Mouse (Mus musculus) spleen, adult 12 weeks (tissue): ENCODE results near the gene Bmp4.

ENCODE experiments used
- DNase-seq: peaks from one replicate; pipeline ENCODE4 v3.0.0; 2022; ENCODE audit warnings: low spot score

The Bmp4 gene

DNA sequence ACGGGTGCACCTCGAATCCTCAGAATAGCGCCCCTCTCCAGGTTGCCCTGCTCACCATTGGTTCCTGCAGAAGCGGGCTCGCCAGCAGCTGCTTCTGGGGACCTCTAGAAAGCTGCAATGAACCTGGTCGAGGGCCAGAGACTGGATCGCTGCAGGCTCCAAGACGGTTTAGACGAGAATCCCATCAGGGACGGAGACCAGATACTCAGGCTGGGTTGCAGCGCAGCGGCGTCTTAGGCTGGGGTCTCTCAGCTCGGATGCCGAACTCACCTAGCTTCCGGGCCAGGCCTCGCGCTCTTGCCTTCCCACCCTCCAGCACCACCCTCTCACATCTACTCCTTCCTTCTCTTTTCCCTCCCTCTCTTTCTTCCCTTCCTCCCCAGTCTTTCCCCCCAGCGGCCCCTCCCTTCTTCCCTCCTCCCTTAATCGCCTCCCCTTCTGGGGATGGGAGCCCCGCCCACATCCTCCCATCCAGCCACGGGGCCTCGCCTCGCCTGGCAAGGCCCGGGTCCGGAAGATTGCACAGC lies at the start of gene Bmp4:
Gene Bmp4 (minus strand): TSS at position 421 of the 527 bp plus-strand sequence.
- no peak for DNase-seq

DNA sequence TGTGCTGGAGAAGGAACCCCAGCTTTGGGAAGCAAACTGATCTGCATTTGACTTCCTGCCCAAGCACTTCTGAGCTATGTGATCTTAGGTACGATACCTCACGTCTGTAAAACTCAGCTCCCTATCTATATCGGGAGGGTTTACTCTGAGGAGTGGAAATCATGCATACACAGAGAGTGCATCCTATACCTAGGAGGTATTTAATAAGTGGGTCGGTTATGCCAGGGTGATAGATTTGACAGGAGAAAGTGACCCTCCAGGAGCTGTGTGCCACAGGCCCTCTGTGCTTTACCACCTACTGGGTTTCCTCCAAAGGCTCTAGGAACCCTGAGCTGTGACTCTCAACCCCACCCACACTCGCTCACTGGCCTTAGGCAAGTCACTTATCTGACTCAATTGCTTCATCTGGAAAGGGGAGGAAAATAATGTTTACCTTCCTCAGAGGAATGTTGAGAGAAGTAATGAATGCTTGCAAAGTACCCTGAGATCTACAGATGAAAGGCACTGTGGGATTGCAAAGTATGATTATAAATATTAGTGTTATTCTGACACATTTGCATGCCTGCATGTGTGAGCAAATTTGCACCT lies 49.1 kb upstream of the Bmp4 start:
- no peak for DNase-seq

DNA sequence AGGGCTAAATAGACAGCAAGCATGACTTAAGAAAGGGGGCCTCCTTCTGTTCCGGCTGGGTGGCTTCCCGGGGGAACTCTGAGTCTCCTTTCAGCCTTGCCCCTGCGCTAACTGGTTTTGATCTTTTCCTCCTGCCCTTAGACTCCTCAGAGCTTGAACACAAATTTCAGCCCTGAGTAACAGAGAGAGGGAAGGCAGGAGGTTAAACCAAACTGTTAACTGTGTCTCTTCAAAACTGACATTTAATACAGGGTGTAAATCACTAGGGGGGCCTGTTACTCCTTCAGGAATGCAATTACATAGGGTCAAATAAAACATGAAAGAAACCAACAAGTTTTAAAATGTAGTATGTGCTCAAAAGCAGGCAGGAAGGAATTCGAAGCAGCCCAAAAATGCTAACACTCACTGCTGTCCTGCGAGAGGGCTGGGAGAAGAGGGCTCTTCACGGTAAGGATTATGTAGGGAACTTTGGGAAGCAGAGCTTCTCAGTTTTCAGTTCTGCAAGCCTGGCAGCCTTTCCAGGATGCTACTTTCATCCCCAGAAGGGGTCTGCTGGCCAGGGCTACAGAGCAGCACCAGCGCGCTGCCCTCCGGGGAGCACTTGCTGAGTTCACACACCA lies 46.1 kb upstream of the Bmp4 start:
- no peak for DNase-seq

DNA sequence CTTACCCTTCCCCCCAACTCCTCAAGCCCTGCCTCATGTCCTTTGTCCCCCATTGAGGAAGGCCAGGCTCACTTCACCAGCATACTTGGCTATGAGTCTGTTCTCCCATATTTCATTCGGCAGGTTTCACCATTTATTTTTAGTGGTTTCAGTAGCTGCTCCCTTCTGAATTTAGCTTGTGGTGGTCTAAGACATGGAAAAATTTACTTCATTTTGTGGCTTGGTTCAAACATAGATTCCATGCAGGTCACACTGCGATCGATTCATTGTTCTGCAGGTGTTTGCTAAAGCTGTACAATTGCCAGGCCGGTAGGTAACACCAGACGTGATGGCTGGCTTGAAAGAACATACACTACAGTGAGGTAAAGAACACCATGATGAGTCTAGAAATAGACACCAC lies 39.8 kb upstream of the Bmp4 start:
- no peak for DNase-seq

DNA sequence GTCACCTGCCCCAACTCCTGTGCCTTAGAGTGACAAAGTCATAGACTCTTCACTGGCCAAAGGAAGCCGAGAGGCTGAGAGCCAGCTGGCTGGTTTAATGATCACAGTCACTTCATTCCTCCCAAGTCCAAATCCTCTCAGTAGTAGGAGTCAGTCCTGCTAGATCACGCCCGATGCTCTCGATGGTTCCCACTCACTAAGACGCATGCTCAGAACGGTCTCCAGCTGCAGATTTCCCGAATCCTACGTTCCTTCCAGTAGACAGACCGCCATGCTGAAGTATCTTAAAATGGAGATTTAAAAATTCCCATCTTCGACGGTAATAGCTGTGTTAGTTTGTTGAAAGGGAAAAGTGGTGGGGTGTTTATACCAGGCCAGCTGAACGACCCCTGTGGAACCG lies 36.8 kb upstream of the Bmp4 start:
- no peak for DNase-seq

DNA sequence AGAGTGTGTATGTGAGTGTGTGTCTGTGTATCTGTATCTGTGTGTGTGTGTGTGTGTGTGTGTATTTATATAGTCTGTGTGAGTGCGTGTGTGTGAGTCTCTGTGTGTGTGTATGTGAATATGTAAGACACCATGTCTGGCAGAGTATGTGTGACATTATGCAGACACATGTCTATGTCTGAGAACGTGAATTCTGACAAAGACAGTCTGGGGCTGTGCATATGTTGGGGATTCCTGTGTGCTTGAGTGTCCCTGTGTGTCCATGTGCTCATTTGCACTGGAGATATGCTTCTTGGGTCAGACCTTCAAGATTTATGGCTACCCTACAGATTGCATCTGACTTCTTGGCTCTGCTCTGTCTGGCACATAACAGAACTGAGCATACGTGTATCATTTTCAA lies 31.4 kb upstream of the Bmp4 start:
- no peak for DNase-seq

DNA sequence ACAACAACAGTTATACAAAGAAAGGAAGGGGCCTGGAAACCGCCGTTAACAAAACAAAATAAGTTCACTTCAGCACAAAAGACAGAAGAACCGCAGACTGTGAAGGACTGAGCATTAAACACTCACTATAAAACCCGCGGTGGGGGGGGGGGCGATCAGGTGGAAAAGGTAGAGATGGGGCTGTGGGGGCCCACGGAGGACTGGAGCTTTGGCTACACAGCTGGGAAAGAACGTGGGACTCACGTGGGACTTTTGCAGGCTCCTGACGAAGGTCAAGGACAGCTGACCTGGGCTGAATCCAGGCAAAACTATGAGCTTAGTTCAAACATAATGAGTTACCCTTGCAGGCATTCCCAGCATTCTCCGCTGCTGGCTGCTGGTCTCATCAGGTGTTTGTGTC lies 28.8 kb upstream of the Bmp4 start:
- no peak for DNase-seq

DNA sequence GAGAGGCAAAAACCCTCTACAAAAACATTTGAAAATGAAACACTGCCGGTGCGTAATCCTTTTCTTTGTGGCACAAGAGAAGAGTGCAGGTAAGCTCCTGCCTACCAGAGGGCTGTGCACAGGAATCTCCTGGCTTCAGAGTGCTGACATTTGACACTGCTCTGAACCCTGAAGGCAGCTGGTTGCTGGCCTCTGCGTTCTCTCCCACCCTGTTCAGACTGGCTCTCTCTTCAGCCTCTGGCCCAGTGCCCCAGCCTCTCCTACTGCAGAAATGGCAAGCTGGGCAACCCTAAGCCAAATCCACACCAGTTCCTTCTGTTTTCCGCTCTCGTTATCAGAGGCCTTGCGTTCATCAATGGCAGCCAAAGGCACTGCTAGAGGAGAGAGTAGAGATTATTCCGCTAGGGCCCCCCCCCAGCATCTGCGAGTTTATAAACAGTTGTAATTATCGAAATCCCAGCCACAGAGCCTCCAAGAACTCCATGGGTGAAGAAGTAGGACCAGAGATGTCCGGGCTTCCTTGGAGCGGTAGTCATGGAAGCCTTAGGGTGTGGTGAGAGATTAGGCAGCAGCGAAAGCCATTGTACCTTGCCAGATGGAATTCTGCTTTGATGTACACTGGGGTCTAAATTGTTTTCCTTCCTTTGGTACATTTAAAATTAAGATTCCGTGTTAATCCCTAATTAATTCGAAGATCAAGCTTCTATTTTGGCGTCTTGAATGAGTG lies 28.1 kb upstream of the Bmp4 start:
- DNase-seq = no peak

DNA sequence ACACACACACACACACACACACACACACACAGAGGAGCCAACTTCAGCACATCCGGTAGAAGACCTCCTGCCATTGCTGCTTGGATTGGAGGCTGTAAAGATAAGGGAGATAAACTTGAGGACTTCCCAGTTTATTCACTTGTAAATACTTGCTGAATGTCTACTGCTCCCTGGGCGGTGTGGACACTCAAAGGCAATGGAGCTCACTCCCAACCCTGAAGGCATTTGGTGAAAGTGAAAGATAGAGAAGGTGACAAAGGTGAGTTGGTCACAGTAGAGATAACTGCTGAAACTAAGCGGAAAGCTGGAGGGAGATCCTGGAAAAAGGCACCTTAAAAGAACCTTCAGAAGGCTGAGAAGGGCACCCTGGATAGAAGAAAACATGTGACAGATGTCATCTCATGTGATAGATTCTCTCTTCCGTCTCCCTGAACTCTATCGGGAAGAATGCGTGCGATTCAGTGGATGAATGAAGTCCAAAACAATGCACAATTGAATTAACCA lies 22.1 kb upstream of the Bmp4 start:
- DNase-seq = no peak

DNA sequence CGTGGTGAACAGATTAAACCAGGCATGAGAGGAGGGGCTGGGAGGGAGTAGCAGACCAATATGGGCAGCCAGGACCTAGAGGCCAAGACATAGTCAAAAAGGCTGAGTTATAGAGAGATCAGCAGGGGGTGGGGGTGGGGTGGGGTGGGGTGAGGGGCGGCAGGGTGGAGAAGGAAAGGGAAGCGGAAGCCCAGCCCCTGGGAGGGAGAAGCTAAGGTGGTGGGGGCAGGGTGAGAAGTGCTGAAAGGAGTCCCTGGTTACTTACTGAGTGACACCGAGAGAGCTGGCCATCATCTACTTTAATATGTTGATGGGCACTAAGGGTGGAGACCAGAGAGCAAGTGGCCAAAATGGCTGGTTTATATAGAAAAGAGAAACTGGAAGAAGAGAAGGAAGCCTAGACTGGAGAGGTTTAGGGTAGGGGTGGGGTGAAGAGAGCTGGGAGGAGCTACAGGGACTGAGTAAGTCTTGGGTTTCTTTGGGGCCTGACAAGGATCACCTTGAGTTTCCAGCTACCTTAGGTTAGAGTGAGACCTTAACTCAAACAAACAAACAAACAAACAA lies 20.2 kb upstream of the Bmp4 start:
- no peak for DNase-seq

DNA sequence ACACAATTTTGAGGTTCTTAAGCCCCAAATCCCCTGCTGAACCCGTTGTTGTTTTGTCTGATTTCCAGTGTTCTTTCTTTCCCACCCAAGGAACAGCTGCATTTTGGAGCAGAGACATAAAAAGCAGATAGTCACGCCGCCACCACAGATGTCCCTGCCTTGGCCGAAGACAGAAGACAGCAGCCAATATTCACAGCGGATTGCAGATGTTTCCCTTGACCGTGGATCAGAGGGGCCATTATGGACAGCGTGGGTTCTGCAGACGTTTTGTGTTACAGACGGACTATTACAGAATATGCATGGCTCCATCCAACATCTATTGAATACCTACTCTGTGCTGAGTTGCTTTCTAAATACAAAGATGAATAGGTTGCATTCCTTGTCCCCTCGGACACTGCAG lies 18.5 kb upstream of the Bmp4 start:
- no peak for DNase-seq

DNA sequence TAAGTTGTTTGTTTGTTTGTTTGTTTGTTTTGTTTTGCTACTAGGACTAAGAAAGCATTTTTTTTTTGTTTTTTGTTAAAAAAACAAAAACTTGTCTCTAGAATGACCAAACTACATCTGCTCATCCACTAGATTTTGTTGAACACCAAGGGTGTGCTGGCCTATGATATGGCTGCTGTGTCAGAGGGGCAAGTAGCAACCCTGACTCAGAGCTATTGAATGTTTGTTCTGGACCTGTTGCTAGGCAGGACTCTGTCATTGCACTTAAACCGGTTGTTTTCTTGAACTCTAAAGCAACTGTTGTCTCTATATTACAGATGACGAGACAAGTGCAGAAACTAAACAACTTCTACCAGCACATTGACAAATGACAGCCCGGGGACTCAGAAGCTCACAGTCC lies 17.9 kb upstream of the Bmp4 start:
- no peak for DNase-seq

DNA sequence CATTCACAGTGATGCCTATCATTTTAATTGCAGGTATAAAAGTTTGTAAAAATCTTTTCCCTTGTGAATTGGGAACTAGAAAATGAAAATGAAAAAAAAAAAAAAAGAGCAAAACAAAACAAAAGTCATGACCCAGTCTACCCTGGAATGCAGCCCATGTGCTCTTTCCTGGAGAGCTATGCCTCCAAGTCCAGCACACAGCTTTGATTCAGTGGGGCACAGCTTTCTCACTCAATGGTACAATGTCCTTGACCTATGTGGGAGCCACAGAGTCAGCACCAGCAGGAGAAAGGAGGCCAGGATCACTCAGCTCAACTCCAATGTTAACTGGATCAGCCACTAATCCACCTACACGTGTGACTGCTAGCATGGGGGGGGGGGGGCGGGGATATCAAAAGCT lies 9.5 kb upstream of the Bmp4 start:
- DNase-seq = no peak

DNA sequence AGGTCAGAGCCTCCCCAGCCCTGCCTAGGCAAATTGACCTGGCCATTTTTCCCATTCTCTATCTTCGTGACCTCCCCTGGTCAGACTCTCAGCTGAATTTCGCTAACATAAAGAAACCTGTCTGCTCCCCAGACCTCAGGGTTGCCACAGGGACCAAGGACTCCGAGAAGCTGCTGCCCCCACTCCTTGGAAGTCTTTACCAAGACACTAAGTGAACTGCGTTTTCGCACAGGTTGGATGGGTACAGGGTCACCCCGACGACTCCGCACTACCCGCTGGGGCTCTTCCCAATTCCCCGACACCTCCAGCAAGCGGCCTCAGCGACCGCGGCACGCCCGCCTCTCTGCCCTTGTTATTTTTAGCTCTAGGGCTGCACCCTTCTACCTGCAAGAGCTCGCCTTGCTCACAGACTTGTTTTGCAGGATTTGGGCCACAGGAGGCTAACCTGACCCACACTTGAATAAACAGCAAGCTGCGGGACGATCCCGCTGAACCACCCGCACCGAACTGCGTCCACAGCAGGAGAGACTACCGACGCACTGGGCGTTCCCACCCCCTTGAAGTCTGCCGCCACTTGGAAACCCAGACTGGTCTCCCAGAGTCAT lies 7.7 kb upstream of the Bmp4 start:
- no peak for DNase-seq

DNA sequence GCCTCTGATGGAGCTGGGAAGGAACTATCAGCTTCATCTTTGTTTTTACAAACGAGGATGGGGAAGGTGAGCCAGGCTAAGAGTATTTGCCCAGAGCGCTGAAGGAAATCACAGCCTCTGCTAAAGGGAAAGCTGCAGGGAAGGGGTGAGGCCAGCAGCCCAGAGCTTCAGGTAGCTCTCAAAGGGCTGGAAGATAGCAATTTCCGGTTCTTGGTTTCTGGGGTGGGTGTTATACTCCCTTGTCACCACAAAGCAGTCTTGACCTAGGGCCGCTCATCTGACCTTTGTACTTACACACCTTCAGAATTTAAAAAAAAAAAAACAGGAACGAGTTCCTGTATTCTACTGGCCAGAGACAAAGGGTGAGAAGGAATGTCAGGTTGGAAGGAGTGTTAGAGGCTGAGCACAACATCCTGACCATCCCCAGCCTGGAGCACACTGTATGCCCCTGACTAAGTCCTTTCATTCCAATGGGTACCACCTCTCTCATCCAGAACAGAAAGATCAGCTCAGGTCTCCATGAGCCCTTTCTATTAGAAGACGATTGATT lies 1.2 kb upstream of the Bmp4 start:
- DNase-seq = no peak

DNA sequence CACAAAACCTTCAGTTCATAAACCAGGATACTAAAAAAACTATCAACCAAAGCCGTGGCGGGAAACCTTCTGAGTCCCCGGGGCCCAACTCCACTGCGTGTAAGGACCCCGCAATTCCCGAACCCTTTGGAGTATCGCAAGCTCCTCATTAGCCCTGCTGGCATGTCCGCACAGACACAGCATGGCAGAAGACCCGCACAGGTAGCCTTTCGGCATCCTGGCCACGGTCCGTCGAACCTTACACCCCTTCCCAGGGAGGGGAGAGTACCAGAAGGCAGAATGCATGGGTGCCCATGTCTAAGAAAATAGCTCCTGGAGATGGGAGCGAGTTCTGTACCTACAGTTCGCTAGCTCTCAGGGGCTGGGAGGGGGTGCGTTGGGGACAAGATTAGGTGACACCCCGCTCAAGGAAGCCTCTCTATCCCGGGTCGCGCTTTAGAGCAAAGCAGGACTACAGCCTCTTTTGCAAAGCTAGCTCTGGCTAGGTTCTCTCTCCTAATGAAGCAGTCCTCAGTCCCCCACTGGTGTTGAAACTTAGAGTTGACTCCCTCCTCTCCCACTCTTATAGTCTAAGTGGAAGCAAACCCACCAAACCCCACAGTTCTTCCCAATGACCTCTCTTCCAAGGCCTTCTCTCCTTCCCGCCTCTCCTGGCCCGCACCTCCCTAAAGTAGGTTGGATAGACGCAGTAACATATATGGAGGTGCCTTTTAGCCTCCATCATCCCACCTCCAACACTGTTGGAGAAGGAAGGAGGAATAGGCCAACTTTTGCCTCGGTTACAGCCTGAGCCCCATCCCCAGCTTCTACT lies 826 bp downstream of the Bmp4 start:
- no peak for DNase-seq

DNA sequence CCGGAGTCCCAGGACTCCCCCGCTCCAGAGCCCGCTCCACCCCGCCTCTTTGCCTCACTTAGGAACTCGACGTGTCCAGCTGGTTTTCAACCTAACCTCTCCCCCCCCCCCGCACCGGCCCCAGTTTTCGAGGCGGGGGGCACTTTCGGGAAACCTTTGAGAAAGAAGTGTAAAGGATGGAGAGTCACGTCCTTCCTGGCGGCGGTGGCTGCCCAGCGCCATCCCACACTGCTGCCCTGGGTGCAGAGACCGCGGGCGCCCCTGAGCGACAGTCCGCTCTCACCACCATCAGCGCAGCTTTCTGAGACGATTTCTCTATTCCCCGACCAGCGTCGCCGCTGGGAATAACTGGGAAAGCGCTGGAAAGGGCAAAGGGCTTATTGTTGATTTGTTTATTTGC lies 1.8 kb downstream of the Bmp4 start:
- no peak for DNase-seq

DNA sequence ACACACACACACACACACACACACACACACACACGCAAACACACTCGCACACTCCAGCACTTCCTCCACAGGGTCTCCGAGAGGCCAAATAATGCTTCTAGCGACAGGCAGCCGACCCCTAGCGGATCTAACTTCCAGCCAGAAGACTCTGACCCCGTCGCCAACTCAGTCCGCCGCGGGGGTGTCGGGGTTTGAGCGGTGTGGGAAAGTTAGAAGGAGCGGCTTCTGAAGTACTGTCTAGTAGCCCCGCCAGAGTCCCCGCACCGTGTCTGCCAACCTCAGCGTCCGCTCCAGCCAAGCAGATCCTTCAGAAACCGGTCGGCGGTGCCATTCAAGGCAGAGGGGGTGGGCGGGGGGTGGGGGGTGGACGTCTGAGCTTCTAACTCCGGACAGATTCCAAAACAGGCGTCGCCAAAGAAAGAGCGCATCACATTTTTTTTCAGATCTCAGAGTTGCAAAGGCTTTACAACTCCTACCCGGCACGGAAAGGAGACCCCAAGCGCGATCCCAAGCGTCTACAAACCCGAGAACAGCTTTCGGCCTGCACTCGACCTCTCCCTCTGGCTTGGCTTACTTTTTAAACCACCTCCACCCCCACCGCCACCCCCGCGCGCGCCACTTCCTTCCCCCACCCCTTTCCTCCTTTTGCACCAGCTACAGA lies 2.5 kb downstream of the Bmp4 start:
- DNase-seq = no peak

DNA sequence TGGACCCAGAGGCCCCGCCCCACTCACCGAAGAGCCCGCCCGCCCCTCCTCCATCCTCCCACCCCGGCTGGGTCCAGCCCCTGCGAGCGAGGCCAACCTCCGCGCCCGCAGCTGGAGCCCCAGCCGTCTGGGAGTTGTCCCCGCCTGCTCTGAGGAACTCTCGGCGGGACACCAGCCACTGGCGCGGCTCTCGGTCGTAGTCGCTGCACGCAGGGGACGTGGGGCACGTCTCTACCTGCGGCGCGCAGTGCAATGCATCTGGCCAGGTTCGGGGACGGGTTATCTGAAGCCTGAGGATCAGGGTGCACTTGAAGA lies 3.2 kb downstream of the Bmp4 start:
- no peak for DNase-seq

DNA sequence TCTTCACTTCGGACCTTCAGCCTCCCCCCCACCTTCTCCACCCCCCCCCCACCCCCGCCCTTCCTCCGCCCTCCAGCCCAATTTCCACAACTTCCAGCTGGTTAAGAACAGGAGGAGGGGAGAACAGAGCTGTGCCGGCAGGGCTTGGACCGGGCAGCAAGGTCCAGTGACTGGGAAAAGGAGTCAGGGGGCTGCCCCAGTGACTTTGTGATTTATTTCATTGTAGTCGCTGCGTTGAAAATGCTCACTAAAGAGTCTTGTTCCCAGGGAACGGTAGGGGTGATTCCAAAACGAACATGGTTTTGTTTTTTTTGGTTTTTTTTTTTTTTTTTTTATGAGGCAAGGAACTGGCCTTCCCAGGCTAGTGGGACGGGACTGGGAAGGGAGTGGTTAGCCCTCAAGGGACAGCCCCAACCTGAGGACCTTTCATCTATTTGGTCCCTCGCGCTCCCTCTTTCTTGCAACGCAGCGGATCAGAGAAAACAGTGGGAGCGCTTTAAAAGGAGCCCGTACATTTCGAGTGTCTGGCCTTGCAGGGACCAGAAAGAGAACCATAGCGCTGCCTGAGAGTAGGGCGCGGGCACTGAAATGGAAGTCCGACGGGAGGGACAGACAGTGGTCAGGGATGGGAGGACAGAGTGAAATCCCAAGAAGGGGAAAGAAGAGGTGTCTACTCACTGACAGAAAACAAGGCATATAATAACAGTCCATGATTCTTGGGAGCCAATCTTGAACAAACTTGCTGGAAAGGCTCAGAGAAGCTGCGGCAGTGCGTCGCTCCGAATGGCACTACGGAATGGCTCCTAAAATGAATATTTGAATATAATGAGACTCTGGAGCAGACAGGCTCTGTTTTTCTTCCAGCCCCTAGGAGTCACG lies 3.8 kb downstream of the Bmp4 start:
- no peak for DNase-seq
